Mouse (Mus musculus) heart, adult 2 months (tissue): ENCODE measurements around the gene Zfhx3.

Experiments used
- CTCF ChIP-seq: fragments of 200-600 bp; IDR thresholded peaks from 2 replicates; pipeline ENCODE4 v1.8.1; 2022; ENCODE audit warnings: antibody characterized with exemption, mild to moderate bottlenecking, moderate library complexity
- EP300 ChIP-seq: fragments of 200-500 bp; IDR thresholded peaks from 2 replicates; pipeline ENCODE4 v1.6.1; 2011; ENCODE audit warnings: low read depth, low read length, control low read depth; ENCODE audit not compliant: insufficient read depth
- POLR2A ChIP-seq: fragments of 200-500 bp; IDR thresholded peaks from 2 replicates; pipeline ENCODE4 v1.6.1; 2011; ENCODE audit warnings: mild to moderate bottlenecking, low read depth, low read length, control low read depth; ENCODE audit not compliant: insufficient read depth

GRCm38 (mm10) chr8:108025249-108025648 is 82.8 kb downstream of the Zfhx3 start:
- TF ChIP-seq POLR2A (no peak), CTCF (peak; percentile 29; the same call in 1 of the 2 replicates), EP300 (no peak)
